Mouse (Mus musculus): ENCODE results near the gene Lcor.
A peak's percentile ranks its signal among the peaks of the same experiment; 100 is the strongest.

Lcor gene

GRCm38 (mm10) chr19:41476530-41477249 is 5.7 kb upstream of the Lcor start:
- DNase-seq (ENCODE audit: low spot score in 2 of 2) = no peak

- DNase-seq (ENCODE audit: low spot score in 2 of 2) = peak; percentile 9 to 34
These were observed 1.2 kb upstream of the Lcor start for GRCm38 (mm10) chr19:41481030-41481886.

- DNase-seq (ENCODE audit: low spot score in 2 of 2) = no peak
These were observed 599 bp upstream of the Lcor start for GRCm38 (mm10) chr19:41481887-41482189.

DNA sequence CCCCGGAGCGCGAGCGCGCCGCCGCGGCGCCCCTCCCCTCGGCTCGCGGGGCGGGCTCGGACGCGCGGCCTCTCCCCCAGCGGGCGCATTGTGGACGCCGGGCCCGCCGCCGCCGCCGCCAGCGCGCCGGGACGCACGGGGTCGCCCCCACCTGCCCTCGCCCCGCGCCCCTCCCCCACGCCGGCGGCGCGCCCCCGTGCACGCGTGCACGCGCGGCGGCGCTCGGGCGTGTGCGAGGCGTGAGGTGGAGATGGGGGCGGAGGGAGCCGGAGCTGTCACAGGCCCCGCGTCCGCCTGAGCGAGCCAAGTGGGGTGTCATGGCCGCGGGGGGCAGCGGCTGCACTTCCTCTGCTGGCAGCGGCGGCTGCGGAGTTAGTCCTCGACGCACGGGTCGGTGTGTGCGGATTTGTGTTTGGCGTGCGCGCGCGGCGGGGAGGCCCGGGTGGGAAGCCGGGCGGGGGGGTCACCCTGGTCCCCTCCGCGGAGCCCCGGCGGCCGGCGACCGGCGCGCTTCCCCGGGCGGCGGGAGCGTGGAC is 540 bp downstream of the Lcor start:
- DNase-seq (ENCODE audit: low spot score in 2 of 2) = peak; percentile 75 to 78

GRCm38 (mm10) chr19:41483445-41484040 is 1.1 kb downstream of the Lcor start:
- DNase-seq (ENCODE audit: low spot score in 2 of 2) = peak in 1 of 2 experiments; percentile 18

DNA sequence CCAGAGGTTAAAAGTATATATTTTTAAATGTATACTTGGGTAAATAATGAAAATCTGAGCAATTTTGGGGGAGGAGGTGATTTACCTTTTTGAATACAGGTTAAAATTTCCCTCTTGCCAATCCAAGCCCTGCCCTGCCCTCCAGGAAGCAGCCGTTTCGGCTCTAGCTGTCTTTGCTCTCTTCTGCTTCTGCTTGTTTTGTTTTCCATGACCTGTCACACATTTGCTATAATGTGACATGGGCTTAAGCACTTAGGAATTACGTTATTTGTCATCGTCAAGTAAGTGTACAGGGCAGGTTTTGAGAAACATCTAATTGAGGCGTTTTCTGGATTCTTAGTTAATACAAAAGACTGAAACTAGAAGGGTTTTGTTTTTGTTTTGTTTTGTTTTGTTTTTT is 1.9 kb downstream of the Lcor start:
- no peak for DNase-seq (ENCODE audit: low spot score in 2 of 2)

DNA sequence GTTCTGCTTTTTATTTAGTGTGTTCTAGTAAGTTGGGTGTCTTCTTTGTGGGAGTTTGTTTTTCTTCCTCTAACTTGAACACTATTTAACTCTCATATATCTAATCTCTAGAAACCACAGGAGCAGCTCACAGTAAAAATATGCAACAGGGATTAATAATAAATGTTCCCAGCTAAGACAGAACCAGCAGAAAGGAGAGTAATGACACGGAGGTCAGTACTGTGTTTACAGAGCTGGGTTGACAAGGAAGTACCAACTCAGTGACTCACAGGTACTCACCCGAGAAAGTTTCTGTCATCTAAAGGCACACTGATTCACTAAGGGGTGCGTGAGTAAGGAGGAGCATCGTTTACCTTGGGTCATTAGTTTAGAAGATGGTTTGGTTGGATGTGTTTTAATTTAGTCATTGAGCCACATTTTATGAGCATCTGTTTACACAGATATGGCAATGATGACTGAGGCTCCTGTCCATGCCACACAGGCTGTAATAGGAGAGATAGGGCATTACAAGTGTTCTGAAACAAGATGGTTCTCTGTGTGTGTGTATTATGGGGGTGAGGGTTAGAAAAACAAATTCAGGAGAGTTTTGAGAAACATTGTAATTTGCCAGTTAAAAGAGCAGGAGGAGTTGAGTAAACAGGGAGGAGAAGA is 13.1 kb downstream of the Lcor start:
- DNase-seq (ENCODE audit: low spot score in 2 of 2) = no peak

DNA sequence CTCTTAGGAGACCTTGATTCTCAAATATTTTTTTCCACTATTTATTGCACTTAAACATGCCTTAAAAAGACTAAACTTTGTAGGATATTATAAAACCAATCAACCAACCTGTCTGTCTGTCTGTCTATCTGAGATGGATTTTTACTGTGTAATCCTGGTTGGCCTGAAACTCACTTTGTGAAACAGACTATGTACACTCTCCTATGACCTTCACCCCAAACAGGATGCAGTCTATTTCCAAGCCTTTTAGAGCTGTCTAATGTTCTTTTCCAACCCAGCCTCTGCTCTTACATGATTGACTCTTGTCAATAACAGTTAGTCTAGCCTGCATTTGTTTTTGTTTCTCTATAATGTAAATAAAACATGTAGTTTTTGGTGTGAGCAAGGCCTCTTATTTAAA is 13.6 kb downstream of the Lcor start:
- no peak for DNase-seq (ENCODE audit: low spot score in 2 of 2)

- no peak for DNase-seq (ENCODE audit: low spot score in 2 of 2)
These were observed 25.4 kb downstream of the Lcor start for GRCm38 (mm10) chr19:41507872-41508271.

DNA sequence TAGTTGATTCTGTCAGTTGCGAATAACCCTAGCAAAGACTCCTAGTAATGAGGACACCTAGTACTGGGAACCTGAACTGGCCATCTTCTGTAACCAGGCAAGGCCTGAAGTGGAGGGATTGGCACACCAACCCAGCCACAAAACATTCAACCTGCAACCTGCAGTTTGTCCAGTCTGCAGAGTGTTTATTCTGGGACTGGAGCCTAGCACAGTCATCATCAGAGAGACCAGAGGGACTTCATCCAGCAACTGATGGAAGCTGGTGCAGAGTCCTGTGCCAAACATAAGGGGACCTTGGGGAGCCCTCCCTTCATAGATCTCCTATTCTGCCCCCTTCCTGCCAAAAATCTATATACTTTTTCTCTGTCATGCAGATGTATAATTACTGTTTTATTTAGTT is 32.4 kb downstream of the Lcor start:
- DNase-seq (ENCODE audit: low spot score in 2 of 2) = no peak

GRCm38 (mm10) chr19:41515549-41515948 is 33.1 kb downstream of the Lcor start:
- no peak for DNase-seq (ENCODE audit: low spot score in 2 of 2)

DNA sequence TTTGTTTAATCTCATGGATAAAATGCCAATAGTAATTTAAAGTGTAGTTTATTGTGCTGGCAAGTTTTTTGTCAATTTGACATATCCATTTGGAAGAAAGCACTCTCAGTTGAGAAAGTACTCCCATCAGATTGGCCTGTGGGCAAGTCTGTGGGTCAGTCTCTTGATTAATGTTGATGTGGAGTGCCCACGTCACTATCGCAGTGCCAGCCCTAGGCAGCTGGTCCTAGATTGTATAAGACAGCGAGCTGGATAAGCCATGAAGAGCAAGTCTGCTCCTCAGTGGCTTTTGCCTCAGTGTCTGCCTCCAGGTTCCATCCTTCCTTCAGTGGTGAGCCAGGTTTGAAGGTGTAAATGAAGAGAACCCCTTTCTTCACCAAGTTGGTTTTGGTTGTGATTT is 34.6 kb downstream of the Lcor start:
- no peak for DNase-seq (ENCODE audit: low spot score in 2 of 2)

DNA sequence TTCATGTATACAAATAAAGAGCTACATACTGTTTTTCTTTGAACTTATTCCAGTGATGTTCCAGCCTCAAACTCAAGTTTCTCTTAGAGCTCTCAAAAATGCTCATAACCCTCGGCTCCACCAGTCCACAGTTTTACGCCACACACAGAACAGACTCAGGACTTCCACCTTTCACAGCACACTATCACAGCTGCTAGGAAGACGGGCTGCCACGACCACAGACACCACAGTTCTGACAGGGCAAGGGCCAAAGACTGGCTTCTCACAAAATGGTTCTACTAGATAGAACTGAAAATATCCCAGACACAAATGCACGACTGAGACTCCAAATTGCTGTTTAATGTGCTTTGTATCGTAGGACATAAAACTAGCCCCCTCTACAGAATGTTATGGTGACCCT is 36.7 kb downstream of the Lcor start:
- no peak for DNase-seq (ENCODE audit: low spot score in 2 of 2)

GRCm38 (mm10) chr19:41522246-41522645 is 39.8 kb downstream of the Lcor start:
- DNase-seq (ENCODE audit: low spot score in 2 of 2) = no peak

DNA sequence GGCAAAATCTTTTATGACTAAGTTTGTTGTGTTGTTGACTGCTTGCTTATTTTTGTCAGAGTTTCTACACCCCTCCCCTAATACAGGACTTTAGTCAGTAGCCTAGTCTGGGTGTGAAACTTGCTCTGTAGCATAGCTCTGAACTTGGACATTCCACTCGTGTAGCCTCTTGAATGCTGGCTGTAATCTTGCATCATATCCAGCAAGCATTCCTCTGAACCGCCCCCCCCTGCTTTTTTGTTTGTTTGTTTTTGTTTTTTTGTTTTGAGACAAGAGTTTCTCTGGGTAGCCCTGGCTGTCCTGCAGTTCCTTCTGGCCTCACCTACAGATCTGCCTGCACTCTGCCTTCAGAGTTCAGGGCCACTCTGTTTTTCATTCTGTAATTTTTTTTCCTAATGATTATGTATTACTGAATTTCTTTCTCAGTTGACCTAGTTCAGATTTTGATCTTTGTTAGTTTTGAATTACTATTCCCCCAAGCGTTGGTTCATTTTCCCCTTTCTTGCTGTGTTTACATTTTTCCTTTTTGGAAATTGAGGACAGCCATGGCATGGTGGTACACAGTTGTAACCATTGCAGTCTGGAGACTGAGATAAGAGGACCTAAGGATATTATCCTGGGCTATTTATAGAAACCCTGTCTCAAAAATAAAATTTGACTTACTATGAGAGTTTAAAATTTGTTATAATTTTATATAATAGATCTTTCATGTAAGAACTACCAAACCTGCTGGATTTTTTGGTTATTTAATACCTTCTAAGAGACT is 41.5 kb downstream of the Lcor start:
- DNase-seq (ENCODE audit: low spot score in 2 of 2) = no peak

GRCm38 (mm10) chr19:41529169-41529568 is 46.7 kb downstream of the Lcor start:
- DNase-seq (ENCODE audit: low spot score in 2 of 2) = no peak

DNA sequence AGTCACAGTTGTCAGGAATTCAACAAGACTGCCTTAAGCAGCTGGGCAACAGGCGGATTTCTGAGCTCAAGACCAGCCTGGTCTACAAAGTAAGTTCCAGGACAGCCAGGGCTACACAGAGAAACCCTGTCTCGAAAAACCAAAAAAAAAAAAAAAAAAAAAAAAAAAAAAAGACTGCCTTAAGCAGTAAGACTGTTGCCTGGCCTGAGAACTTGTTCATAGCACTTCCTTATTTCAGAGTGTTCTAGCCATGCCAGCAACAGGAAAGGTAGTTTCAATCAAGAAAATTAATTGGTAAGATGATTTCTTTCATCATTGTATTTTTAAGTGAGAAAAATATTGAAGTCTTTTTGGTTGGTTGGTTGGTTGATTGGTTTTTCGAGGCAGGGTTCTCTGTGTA is 51.6 kb downstream of the Lcor start:
- no peak for DNase-seq (ENCODE audit: low spot score in 2 of 2)

DNA sequence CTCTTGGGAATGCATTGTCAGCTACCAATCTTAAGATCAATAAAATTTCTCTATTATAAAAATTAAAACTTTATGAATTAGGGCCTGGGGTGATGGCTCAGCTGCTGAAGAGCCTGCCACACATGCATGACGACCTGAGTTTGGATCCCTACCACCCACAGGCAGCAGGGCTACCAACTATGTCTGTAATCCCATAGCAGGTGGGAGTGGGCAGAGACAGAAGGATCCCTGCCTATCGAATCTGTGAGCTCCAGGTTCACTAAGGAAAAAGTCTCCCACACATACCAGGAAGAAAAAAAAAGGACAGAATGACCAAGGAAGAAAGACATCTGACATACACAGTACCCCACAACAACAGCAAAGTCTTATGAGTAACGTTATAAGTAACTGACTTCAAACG is 74.5 kb downstream of the Lcor start:
- DNase-seq (ENCODE audit: low spot score in 2 of 2) = no peak

- DNase-seq (ENCODE audit: low spot score in 2 of 2) = no peak
These were observed 75.1 kb downstream of the Lcor start for GRCm38 (mm10) chr19:41557491-41557890.

DNA sequence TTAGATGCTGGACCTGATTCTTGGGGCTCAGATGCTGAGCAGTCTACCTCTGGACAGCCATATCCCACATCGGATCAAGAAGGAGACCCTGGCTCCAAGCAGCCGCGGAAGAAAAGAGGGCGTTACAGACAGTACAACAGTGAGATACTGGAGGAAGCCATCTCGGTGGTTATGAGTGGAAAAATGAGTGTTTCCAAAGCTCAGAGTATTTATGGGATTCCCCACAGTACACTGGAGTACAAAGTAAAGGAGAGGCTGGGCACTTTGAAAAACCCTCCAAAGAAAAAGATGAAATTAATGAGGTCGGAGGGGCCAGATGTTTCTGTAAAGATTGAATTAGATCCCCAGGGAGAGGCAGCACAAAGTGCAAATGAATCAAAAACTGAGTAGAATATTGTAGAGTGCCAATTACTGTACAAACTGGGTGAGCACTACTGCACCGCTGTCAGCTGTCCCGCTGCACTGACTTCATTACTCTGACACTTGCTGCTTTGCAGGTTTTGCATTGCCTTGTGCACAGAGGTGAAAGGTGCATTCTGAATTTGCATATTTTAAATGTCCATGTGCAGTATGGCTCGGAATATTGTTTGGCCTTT is 76.6 kb downstream of the Lcor start:
- DNase-seq (ENCODE audit: low spot score in 2 of 2) = no peak

GRCm38 (mm10) chr19:41560856-41561255 is 78.4 kb downstream of the Lcor start:
- no peak for DNase-seq (ENCODE audit: low spot score in 2 of 2)
